Mouse (Mus musculus) monocyte, adult 2 months (primary cell): ENCODE measurements at regions not wholly inside any gene's neighbourhood (a gene's known extent, or its start where the extent isn't known, plus 50 kb on each side); places are given as distances from the start of the nearest gene placed in this dataset.

ENCODE experiments used
- DNase-seq, 2 experiments: peaks; one replicate each; pipeline ENCODE4 v3.0.0; 2022; ENCODE audit warnings: low spot score in 2 of 2, low read depth in 1 of 2

DNA sequence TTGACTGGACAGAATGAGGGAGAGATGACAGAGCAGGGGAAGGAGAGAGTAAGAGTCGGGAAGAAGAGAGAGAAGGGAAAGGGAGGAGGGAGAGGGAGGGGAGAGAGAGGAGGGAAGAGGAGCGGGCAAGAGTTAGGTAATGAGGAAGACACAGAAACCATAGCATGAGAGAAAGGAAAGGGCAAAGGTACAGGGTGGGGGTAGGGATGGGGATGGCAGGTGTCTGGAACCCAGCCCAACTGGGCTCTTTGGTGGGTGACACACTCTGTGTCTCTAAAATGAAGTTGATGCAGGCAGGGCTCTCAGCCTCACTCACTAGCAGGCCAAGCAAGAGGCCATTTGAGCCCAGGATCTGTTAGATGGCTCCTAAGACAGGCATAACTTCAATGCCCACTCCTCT lies 263.1 kb downstream of the Matn1 start:
- no peak for DNase-seq

DNA sequence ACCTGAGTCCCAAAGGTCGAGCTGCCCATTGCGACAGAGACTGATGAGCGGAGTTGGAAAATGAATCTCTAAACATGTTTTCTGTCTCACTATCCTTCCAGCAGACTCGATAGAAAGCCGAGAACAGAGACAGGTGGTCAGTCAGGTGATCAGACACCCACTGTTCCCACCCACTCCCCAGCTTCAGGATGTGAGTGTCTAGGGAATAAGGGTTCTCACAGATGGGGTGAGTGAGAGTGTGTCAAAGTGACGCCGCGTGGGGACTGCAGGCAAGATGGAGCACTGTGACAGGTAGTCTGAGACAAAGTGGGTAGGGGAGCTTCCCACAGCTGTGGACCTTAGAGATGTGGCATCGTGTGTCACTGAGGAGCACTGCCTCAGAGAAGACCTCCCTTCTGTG lies 264.0 kb downstream of the Matn1 start:
- no peak for DNase-seq

DNA sequence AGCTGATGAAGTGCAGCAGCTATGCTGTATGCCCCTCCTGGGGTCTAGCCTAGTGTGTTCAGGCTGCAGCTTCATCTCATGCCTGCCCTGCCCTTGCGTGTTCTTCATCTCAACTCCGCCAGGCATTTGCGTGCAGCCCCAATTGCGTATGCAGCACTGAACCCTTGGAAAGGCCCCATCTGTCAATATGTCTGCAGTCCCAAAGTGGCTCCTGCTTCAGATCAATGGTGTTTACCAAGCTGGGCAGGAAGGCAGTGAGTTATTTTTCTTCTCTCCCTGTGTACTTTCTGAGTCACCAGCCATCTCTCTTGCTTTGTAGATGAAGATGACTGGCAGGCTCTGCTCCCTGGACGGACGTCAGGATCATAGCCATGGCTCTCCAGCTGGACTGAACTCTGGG lies 264.5 kb downstream of the Matn1 start:
- no peak for DNase-seq

DNA sequence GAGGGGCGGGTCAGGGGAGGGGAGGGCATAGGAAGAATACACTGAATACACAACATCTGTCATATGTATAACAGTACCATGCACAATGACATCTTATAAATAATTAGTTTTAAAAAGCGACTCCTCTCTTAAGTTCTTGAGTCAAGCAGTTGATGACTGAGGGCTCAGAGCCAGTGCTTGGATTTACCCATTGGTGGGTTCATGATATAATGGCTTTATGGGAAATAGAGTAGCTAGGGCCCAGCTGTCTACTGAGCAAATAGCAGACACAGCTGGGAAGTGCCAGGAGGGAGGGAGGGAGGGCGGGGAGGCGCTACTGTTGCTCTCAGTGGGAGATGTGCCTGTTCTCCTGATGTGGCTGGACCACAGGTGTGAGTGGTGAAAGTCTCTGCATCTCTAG lies 268.5 kb downstream of the Matn1 start:
- DNase-seq: no peak

DNA sequence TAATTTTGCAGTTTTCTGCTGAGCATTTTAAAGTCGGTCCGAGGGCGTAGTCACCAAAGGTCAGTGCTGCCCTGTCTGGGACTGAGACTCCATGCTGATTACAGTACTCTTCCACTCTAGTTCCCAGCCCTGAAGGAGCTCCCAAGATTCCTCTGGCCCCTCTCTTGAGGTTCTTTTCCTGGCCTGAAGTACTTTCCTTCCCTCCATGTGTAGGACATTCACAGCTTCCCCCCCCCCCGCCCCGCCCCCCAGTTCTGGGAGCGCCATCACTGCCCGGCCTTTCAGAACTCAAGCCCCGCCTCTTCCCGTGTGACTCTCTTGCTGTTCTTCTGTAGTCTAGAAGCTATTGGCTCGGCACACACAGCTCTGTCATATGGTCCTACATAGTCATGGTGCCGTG lies 271.5 kb downstream of the Matn1 start:
- DNase-seq: no peak

DNA sequence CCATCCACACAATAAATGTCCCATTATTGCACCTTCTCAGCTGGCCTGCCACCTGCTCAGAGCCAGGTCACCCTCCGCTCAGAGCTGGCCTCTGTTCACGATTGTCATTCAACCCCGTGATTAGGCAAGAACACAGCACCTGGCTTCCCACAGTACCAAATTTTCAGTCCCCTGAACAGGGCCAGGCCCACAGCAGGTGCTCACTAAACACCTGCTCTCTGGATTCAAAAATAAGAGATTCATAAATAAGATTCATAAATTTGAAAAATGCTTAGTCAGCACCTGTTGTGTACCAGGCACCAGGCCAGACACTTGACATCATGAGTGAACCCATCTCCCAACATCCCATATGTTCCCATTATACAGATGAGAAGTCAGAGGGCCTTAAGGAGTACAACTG lies 272.2 kb downstream of the Matn1 start:
- DNase-seq: no peak

DNA sequence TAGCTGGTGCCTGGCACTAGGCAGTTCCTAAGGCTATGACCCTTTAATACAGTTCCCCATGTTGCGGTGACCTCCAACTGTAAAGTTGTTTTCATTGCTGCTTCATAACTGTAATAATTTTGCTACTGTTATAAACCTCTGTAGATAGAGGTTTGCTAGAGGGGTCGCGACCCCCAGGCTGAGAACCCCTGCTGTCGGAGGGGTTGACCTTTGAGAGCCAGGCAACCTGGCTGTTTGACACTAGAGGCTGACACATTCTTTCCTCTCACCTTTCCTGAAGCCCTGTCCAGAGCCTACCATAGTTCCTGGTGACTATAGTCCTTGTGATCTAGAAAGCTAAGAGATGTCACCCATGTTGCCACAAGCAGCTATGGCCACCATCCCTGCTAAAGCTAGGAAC lies 272.9 kb downstream of the Matn1 start:
- DNase-seq: no peak

DNA sequence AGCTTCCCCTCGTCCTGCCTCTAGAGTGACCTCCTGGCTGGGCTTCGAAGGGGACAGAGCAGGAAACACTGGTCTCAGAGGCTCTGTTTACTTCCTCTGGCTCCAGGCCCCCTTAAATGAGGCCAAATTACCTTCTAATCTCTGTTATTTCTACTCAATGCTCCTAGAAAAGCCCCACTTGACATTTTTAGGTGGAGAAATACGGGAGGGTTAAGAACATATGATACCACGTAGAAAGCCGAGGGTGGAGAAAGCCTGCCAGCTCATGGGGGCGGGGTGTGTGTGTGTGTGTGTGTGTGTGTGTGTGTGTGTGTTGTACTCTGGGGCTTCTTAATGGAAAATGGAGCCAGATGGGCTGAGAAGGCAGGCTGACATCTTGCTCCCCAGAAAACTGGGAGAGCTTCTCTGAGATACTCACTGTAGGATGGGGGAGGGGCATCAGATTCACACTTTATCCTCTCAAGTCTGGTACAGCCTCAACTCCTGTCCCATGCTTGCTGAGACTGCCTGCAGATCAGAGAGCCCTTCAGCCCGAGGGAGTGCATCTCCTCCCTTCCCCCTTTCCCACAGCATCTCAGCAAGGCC lies 273.5 kb downstream of the Matn1 start:
- DNase-seq: no peak

DNA sequence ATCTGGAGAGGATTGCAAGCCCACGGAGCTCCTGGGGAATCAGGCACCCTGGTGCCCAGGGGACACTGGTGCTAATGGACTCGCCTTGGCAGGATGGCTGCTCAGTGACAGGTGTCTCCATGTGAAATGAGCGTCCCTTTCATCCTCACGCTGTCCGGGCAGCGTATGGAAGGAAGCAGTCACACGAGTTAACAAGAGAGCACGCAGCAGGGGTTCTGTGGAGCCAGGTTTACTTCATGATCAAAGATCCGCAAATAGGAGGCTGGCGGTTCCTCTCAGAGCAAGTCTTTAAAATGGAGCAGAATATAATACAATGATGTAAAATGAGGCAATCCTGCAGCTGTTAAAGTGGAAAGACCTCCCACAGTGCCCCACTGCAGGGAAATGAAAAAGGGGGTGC lies 276.8 kb downstream of the Matn1 start:
- no peak for DNase-seq

DNA sequence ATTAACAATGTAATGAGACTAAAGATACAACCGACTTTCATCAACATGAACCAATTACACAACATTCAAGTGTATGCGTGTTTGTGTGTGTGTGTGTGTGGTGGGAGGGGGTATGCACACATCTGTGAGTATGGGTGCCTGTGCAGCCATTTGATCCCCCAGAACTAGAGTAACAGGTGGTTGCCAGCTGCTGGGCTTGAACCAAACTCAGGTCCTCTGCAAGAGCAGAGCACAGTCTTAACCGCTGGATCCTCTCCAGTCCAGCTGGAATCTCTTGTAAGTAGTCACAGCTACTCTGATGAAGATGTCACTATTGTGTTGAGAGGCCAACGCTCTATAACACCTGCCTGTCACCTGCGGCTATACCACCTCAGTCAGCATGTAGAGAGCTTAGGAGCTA lies 286.2 kb downstream of the Matn1 start:
- no peak for DNase-seq

DNA sequence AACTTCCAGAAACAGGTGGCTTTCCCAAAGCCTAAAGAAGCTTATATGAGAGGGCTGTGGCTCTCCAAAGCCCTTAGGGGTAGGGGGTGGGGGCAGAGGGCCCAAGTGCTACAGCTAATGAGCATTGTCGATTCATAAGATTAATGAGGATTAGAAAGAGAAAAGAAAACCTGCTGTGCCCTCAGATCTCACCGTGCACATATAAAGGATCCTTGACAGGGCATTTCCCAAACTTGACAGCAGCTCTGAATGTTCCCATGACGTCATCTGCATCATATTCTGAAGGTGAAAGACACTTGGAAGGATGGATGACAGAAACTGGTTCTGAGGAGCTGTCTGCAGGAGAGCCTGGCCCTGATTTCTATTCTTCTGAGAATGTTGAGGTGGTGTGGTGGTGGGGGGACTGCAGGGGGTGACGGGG lies 292.4 kb downstream of the Matn1 start:
- no peak for DNase-seq

DNA sequence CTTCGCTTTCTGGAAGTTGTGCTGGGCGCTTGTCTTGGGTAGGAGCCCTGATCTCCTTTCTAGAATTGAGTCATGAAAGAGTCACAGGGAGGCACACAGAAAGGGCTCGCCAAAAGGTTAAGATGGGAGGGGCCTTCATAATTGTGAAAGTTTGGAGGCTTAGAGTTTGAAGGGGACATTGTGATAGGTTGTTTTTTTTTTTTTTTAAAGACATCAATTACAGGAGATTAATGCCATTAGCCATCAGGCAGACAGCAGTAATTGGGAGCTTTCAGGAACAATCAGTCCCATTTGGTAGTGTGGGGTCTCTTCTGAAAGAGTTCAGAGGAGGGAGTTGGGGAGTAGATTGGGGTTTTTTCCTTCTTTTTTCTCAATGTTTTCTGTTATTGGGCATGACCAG lies 294.4 kb downstream of the Matn1 start:
- no peak for DNase-seq

DNA sequence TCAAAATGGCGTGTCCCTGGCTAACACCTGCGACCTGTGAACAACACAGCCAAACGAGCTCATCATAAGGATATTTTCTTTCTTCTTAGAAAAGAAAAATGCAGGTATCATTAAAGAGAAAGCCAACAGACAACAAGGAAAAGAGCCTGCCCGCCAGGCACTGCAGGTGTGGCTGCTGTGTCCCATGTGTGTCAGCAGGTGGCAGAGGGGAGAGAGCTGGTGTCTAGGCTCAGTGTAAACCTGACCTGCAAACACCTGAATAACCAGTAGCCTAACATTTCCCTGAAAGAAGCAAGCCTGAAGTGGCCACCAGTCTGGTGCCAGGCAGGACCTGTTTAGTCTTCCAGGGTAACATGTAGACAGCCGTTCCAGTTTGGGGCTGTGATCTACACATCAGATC lies 294.9 kb downstream of the Matn1 start:
- DNase-seq: no peak

DNA sequence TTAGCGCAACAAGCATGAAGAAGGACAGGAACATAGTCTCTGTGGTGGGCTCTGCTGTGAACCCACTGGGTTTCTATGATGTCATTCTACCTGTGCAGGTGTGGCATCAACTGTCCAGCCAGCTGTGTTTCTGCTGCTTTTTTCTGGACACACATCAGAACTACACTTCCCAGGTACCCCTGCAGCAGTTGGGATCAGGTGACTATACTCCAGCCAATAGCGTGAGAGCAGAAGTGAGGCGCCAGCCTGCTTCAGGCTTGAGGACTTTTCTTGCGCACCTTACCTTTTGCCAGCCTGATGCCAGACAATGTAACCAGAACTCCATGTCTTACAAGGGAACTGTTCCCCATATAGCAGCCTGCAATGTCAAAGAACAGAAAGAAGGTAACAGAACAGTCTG lies 296.3 kb downstream of the Matn1 start:
- no peak for DNase-seq

DNA sequence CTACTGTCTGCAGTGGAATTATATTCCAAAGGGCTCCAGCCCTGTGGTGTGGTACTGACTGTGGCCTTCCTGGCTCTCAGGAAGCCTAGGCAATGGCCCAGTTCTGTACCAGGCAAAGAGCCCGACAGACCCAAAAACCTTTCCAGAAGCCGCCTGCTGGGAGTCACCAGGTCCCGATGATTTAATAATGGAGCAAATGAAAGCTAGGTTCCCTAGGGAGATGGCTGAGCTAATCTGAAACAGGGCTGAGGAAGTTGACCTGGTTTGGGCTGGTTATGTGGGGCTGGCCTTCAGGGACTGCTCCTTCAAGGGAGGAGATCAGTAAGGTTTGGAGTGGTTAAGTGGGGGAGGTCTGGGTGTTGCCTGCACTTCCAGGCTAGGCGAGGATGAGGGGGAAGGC lies 298.1 kb downstream of the Matn1 start:
- no peak for DNase-seq

DNA sequence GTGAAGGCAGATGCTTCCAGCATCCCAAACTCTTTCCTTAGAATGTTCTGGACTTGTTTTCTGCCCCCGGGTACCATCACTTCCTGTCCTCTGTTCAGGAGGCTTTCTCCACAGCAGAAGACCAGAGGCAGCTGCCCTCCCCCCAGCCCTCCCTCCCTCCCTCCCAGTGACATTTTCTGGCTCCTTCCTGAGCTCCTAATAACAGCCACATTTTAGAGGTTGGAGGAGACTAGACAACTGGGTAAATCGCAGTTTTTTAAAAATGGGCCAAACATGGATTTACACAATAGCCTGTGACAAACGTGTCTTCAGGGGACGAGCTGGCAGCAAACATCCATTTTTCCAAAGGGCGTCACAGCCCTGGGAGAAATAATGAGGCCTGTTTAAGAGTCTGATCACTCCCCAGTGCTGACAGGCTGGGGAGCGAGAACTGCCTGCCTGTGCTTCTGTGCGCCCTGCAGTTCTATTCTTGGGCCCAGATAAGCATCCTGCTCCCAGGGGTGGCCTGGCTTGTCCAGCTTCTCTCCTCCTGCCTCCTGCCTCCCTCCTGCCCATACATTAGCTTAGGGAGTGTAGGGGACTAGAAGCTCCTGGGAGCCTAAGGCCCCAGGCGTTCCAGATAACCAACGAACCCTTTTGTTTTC lies 299.7 kb downstream of the Matn1 start:
- DNase-seq: no peak

DNA sequence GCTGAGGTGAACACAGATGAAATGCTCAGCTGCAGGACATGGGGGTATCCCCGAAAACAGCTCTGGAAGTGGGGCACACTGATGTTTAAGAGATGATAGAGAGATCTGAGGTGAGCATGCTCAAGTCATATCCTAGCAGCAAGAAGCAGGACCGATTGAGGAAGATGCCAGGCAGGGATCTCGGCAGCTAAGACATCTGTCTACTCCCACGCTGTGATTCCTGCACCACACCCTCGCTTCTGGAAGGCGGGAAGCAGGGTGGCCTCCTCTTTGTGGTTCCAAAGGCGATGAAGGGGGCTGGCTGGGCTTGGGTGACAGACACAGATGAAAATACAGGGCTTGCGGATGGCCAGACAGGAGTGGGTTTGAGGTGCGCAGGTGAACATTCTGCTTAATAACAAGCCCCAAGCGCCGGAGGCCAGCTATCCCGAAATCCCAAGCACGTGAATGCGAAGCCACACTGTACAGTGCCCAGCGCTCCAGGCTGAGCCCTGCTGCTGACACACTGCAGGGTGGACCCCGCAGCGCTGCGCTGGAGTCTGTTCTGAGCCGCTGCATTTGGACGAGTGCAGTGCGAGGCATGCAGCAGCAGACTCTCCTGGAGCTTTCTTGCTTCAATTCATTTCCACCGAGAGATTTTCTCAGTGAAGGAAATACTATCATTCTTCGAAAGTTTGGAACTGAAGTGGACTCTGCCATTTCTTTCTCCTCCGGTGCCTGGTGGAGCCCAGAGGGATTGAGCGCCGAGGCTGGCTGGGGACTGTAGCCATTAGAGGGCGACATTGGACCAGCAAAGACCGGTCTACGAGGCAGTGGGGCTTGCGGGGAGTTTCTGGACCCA lies 308.6 kb downstream of the Matn1 start:
- DNase-seq: no peak

DNA sequence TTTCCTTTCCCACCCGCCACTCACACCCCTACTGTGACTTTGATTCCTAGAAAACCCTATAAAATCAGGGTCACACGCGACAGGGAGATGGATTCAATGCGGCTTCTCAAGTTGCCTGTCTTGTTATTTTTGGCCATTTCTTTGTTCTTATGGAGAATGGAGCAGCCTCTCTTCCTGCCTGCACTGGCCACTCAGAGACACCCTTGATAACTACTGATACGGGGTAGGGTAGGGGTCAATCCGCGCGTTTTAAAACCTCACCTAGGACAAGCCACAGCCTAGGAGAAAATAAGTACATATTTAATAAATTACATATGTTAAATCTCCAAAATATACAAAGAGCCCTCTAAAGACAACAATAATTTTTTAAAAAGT lies 309.2 kb downstream of the Matn1 start:
- no peak for DNase-seq

DNA sequence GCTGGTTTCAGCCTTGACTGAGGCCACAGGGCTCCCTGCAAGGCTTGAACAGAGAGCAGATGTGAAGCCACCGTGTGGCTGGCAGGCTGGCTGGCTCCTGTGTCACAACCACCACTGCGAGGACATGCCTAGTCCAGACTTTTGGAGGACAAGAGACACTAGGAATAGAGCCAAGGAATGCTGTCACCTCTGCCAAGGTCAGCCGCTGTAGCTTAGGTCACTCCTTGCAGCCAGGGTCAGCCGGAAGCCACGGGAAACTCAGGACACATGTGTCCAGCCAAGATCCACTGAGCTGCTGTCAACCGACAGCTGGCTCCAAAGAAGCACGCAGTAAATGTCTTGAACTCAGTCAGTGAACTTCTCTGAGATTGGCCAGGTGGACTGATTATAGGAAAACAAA lies 310.1 kb downstream of the Matn1 start:
- DNase-seq: no peak

DNA sequence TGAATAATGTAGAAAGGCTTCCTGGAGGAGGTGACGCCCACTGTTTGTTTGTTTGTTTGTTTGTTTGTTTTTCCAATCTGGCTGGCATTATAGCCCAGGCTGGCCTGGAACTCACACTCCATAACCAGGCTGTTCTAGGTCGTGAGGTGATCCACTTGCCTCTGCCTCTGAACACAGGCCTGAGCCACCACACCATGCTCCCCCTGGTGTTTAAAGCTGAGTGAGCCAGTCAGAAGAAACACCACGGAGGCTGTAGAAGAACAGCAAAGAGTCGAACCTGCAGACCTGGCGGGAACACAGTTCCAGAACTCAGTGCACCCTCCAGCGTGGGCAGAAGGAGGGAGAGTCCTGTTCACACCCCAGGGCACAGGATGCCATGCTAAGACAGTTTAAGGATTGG lies 310.5 kb downstream of the Matn1 start:
- no peak for DNase-seq

DNA sequence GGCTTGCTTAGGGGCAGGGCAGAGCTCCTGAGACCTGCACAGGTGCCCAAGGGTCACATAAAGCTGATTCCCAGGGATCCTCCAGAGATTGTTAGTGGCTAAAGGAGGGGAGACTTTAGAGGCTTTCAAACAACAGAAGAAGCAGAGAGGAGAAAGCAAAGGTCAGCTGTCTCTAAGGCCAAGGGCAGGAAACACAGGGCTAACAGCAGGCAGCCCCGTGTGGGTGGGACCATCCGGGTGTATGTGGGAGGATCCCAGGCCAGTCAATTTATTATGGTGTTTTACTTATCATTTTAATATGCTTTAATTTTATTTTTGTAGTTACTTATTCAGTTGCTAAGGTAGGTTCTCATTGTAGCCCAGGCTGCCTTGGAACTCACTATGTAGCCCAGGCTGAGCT lies 317.1 kb downstream of the Matn1 start:
- no peak for DNase-seq

DNA sequence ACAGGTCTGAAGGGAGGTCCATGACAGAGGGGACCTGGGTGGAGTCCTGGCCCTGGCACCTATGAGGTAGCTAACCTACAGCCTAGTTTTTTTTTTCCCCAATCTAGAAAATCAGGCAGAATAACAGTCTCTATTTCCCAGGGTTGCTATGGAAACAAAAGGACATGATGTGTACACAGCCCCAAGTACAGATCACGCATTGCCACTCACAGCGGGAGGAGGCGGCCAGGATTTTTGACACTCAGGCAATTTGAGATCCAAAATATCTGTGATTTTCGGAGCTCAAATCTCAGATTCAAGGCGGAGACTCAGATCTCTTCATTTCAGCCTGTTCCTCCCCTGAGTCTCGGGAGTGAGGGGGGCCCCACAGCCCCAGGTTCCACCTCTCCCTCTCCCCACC lies 318.7 kb downstream of the Matn1 start:
- DNase-seq: no peak

DNA sequence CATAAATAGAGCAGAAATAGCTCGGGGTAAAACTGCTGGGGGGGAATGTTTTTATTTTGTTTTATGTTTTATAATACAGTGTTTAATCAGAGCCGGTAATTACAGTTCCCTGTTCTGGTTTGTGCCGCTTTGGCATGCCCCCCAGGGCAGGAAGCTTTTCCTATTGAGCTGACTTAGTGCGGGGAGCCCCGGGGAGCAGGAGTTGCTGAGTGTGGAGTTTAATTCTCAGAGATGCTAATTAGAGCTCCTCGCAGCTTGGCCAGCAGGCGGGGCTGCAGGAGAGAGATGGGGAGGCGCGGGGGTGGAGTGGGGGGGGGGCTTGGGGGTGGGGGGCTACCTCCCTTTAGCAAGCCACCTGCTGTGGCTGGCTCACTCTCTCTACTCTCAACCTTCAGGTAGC lies 322.6 kb downstream of the Matn1 start:
- no peak for DNase-seq
